Mouse (Mus musculus): ENCODE measurements around the gene Hist1h2ag.
A peak's percentile ranks its signal among the peaks of the same experiment; 100 is the strongest.

Hist1h2ag gene

DNA sequence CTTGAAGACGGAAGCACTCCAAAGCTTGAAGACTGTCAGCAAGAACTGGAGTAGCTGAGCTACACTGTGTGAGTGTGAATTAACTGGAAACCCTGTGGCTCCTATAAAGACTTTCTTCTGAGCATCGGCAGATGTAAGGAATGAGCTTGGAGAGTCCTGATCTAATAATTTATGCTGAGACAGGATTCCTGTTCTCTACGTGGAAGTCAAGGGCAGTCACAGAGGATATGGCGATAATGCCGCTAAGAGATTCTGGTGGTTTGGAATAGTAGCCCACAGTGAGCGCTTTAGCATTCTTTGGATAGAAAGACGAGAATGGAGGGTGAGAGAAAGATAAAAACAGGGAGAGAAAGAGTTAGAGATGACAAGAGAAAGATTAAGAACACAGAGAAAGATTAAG lies 34.9 kb downstream of the Hist1h2ag start:
- no peak for DNase-seq

DNA sequence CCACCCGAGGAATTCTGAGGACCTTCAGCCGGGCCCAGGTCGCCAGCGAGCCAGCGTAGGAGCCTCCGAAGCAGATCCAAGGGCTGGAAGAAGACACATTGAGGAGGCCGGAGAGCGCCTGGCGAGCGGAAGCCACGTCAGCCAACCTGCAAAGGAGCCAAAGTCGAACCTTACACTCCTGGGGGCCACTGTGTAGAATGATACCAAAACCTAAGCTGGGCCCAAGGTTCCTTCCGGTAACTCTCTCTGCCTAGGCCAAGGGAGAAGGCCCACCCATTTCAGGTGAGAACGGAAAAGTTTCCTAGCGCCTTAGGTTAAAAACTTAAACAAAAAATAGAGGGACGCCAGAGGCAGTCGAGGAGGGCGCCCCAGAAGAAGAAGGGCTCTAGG lies 35.6 kb downstream of the Hist1h2ag start:
- DNase-seq: no peak

DNA sequence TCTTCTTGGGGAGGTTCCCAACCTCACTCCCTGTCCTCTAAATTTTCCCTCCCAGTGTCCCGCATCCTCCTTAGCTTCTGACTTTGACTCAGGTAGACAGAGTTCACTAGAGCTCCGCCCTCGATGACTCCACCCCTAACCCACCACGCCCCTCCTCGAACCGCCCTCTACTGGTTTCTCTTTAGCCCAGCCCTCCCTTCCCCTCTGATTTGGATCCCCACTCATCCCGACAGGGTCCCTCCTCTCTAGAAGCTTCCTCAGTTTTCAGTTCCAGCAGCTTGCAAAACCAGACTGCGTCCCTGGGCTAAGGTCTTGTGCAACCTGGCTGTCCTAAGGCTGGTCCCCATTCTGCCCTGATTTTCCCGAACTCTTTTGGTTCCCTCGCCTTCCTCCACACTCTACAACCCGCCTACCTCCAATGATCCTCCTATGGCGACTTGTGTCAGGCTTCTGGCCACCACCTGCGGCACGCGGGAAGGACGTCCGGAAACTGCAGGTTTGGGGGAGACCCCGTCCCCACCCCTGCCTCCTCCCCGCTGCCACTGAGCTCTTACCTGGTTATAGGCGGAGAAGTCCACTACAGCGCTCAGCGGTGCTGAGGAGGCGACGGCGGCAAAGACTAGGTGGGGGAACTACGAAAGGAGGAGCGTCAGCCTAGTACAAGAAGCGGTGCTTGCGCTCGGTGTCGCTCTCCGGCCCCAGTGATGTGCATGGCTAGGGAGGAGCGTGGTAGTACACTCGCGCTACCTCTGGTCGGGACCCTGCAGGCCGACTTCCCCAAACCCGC lies 36.2 kb downstream of the Hist1h2ag start:
- DNase-seq: peak in 1 of 2 experiments; percentile 26

DNA sequence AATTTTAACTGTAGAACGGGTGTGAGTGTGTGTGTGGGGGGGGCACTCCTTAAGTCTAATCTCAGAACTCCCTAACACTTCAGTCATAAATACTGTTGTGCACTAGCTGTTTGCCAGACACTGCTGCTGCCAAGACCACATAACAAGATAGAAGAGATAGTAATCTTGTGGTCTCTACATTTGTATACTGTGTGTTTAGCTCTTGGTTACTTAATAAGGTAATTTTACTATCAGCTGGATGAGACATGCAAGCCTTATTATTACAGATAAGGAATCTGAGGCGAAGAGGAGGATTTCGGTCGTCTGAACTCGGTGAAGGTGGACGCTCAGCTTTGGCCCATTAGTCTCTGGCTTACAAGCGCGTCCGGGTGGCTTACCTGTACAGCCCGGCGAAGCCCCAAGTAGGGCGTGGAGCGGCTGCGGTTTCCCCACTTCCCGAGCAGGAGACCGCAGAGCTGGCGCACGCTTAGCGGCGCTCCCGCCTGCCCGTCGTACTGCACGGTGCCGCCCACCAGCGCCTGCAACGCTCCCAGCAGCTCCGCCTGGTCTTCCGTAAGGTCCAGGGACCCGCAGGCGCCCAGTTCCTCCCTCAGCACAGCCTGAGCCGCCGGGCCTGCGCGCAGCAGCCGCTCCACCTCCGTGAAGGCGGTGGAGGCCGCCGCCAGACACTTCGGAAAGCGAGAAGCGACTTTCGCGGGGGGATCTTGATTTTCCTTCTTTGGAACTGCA lies 37.0 kb downstream of the Hist1h2ag start:
- peak; percentile 32 to 33 for DNase-seq

DNA sequence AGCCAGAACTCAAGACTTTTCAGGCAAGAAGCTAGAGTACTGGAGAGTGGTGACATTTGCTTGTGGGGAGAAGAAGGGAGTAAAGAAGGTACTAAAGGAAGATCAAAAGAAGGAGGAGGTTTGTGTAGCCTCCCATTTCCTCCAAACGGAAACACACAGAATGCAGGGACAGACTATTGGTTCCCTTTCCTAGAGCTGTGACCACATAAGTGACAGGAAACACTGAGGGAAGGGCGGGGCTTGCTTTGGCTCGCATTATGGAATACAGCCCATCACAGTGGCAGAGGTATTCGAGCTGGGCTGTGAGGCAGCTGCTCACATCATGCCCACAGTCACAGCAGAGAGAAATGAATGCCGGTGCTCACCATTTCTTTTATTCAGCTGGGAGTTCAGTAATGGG lies 40.9 kb downstream of the Hist1h2ag start:
- DNase-seq: no peak

DNA sequence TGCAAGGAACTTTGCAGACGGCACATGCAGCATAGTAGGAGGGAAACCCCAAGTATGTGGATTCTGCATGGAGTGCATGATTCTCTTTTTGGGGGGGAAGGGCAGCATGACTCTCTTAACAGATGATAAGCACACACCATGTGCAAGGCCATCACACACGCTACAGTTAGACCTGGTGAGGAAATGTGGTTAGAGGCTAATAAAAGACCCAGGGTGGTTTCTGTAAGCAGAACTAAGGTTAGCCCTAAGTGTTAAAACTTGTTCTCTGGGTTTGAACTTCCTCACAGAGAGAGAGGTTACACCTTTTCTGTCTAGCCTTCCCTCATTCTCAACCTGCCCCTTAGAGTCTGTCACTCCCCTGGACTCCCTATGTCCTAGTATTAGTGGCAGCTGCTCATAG lies 41.4 kb downstream of the Hist1h2ag start:
- DNase-seq: no peak

DNA sequence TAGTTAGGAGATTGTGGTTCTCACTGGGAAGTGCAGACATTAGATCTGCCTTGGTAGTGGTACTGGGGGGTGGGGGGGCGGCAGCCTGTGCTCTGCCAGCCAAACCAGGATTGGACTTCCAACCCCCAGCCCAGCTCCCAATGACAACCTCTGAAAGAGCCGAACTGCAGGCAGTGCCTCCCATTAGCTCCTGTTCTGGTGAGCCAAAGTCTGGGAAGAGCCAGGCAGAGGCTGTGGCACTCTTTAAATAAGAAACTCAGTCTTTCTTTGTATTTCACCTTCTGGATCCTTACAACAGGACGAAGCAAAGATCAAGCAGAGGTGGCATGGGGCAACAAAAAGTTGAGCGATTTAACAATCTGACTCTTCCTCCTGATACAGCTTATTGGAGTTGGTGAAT lies 43.6 kb downstream of the Hist1h2ag start:
- DNase-seq: no peak

DNA sequence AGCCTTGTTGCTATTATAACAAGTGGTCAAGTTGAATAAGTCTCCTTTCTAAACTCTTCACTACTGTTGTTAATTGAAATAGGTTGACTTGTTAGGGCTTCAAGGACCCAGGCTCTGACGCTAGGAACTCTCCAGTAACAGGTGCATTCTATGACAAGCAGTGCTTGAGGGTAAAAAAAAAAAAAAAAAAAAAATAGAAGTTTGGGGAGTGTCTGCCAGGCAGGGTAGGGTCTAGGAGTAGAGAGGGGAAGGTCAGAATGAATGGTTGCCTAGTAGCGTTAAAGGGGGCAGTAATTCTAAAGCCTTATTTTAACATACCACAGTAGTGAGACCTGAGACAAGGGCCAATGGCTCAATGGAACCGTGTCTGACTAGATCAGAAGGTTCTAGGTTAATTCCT lies 44.3 kb downstream of the Hist1h2ag start:
- DNase-seq: no peak

DNA sequence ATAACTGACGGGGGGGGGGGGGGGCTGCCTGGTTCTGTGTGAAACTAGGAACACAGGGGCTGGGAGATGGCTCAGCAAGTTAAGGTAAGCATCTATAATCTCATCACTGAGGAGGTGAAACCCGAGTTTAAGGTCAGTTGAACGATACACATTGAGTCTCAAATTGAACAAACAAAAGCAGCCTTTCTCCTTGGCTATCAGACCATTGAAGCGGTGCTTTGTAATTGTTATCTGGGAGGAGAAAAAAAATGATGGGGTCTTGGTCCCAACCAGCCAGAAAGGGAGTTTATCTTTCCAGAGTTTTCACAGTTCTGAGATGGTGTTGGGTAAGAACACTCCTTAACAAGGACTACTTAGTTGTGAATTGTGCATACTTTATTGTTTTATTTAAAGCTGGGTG lies 44.9 kb downstream of the Hist1h2ag start:
- DNase-seq: no peak

DNA sequence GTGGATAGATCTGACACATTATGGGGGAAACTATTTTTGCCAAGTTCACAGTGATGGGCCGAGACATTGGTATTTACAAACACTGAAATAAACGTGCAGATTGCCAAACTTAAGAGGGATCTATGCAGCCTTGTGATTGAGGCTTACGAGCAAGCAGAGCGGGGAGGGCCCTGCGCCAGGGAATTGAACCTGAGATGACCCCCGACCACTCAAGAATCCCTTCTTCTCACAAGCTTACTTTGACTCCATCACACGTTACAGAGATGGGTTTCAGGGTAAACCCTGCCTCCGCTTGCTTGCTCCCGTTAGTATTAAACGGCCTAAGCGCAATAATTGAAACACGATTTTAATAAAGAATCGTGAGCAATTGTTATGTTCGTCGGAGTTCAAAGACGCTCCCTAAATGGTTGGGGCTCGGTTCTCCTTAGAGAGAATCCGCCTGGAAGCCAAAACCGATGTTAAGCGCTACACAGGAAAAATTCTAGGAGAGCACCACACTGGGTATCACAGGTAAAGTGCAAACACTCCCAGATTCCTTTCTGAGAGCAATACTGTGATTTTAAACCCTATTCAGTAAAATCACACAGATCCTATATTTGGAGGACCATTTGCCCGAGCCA lies 45.4 kb downstream of the Hist1h2ag start:
- peak in 1 of 2 experiments; percentile 27 for DNase-seq

DNA sequence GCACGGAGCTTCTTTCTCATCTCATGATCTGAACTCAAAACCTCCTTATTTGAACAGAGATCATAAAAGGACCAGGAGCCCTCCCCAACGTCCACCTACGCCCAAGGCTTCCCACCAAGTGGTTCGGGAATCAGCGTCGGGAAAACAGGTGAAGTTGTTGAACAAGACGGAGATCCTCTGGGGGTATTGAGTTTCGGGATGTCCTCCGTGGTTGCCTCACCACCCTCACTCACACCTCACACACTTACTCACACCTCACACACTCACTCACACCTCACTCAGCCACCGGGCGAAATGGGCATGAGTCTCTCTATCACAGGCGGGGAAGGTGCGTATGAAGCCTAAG lies 45.9 kb downstream of the Hist1h2ag start:
- peak; percentile 13 to 33 for DNase-seq

DNA sequence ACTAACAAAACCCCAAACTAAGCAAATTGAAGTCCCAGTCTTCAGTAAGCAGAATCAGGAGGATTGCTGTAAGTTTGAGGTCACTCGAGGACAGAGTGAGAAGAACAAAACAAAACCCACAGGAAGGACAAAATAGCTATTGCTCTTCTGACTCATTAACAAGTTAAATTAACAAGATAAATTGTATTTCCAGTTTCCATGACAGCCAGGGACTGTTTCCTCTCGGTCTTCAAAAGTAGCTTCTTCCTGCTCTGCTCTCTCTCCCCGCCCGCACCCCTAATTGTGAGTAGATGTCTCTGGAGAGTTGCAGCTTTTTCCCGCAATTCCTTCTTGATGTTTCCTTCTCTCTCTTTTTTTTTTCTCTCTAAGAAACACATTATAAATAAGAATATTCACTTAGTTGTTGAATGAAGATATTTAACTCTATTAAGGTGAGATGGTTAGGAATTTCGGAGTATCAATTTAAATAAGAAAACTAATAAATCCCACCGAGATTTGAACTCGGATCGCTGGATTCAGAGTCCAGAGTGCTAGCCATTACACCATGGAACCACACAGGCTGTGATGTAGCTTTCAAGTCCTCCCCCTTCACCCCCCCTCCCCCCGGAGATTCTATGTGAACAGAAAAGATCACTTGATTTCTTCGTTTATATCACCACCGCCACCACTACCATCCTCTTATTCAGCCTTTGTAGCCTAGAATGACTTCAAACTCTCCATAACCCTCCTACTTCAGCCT lies 46.5 kb downstream of the Hist1h2ag start:
- peak; percentile 28 to 50 for DNase-seq

DNA sequence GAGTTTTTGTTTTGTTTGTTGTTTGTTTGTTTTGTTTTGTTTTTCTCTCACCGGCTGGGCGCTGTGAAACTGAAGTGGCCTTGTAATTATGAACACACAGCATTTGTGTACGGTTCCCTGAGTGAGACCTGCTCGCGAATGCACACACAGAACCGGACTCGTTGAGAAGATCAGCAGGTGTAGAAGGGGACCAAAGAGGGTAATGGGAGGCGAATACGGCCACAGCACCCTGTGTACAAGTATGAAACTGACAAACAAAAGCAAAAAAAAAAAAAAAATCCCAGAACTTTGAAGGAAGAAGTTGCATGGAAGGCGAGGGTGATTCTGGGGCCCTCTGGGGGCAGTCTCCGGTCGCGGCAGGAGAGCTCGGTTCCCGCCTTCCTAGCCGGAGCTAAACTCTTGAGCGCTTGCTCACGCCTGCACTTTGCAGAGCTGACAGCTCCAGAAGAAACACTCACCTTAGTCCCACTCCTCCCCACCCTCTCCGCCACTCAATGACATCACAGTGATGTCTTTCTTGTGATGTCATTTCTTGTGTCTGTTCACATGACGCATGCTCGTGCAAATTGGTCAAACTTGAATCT lies 47.3 kb downstream of the Hist1h2ag start:
- DNase-seq: peak; percentile 28 to 36

DNA sequence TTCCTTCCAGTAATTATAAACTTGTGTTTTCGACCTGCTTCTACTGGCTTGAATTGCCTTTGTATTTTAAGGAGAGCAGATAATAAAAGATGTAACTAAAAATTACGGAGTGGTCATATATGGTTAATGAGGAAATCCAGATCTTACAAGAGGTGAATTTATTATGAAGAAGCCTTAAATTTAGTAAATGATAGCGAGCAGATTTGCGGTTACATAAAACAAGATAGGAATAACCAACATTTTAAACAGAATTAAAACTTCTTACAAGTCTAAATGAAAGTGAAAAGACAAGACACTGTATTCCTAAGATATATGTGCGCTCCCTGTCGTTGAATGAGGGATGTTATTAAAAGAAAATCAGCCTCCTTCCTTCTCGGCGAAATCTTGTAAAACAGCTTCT lies 47.8 kb downstream of the Hist1h2ag start:
- no peak for DNase-seq

DNA sequence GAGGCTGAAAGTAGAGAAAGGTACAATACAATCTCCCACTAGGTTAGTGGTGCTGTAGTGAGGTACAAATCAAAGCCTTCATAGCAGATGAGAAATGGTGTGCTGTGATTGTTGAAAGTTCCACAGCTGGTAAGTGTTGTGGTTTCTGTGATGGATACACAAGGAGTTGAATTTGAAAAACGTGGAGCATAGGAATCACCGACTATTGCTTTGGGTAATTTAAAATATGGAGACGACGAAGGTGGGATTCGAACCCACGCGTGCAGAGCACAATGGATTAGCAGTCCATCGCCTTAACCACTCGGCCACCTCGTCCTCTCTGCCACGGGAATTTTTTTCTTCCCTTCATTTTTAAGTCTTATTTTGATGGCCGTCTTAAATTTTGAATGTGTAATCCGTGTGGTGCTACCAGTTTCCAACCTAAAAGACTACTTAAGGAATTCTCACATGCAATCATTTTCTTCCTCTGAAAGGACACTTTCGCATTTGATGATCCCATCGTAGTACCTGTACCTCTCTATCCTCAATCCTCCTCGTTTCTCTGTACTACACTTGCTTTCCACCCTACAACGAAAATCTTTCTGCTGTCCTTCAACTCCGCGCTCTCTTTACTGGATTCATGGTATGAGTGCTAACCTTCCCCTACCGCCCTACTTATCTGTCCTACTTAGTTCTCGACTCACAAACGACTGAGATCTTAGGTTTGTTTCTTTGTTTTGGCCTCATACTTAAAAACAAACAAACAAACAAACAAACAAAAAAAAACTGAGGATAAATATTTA lies 48.6 kb downstream of the Hist1h2ag start:
- peak; percentile 49 to 56 for DNase-seq

DNA sequence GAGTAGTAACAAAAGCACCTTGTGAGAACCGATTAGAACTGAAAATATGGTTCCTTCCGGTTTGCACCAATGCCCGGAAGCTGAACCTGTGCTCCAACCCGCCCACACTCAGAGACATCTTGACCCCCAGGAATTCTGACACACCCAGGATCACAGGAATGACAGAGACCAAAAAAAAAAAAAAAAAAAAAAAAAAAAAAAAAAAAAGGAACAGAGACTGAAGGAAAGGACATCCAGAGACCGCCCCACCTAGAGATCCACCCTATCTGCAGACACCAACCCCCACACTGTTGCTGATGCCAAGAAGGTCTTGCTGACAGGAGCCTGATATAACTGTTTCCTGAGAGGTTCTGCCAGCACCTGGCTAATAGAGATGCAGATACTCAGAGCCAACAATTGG lies 50.2 kb downstream of the Hist1h2ag start:
- no peak for DNase-seq
